Mouse (Mus musculus) brown adipose tissue, adult 24 weeks (tissue): ENCODE data around the gene Dnmt3l. TPM values are rescaled to one million over a fixed set of nuclear protein-coding genes. Genes with fewer than 3 reads are reported as not detected.

ENCODE experiments used
- H3K27ac ChIP-seq: fragments of 200-500 bp; replicated peaks from 2 replicates; pipeline ENCODE4 v1.5.1; 2012; ENCODE audit warnings: low read depth, mild to moderate bottlenecking, low read length
- H3K4me1 ChIP-seq: fragments of 200-500 bp; 2 replicates; pipeline ENCODE4 v1.6.1; 2012; ENCODE audit warnings: low read length, mixed read lengths; ENCODE audit not compliant: control insufficient read depth, insufficient read depth, insufficient read length
- H3K4me3 ChIP-seq: fragments of 200-500 bp; 2 replicates; pipeline ENCODE4 v1.5.1; 2012; ENCODE audit warnings: low read depth, mild to moderate bottlenecking, low read length, moderate library complexity; ENCODE audit not compliant: insufficient read depth
- polyA plus RNA-seq: library from polyadenylated mRNA; stranded (reverse); fragments of >200 nt; gene quantifications from 2 replicates; pipeline ENCODE4 v1.2.4, GENCODE M21; 2012; ENCODE audit not compliant: missing spikeins, insufficient read depth, insufficient read length

The Dnmt3l gene
- polyA plus RNA-seq, 1 experiment = 2.3 TPM

GRCm38 (mm10) chr10:78048061-78048730 is 6.4 kb downstream of the Dnmt3l start:
- H3K4me3 ChIP-seq = no peak overlapping the region
- H3K4me1 ChIP-seq = 0 out of 2 replicates have a peak, but pooled peaks cover 2% of the 10 kb centered on the region
- no peak overlapping the region for H3K27ac ChIP-seq

DNA sequence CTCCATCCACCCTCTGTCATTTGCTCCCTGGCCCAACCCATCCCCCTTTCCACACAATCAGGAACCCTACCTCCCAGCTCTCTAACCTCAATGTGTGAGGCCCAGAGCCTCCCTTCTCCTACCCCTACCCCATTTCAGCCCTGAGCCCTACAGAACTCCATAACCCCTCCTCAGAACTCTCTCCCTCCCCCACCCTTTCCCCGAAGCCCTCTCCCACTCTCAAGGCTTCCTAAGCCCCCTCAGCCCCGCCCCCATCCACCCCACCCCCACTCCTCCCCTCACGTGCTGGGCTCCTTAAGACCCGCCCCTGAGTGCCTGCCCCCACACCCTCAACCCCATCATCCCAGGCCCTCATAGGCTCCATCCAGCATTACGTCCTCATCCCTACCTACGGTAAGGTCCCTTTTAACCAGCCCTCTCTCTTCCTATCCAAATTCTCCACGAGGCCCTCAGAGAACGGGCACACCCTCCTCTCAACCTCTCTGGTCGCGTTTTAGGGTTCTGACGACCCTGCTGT is 7.8 kb downstream of the Dnmt3l start:
- no peak overlapping the region for H3K4me3 ChIP-seq
- peaks cover 3% of the 10 kb centered on the region; the same call in 1 of the 2 replicates for H3K4me1 ChIP-seq
- H3K27ac ChIP-seq = no peak overlapping the region

- Histone ChIP-seq H3K4me3 (no peak overlapping the region), H3K4me1 (peaks cover 3% of the 10 kb centered on the region; the same call in 1 of the 2 replicates), H3K27ac (no peak overlapping the region)
Measured at GRCm38 (mm10) chr10:78054633-78055565, 13.2 kb downstream of the Dnmt3l start.

- no peak overlapping the region for H3K4me3 ChIP-seq
- no peak overlapping the region for H3K27ac ChIP-seq
- peaks cover 3% of the 10 kb centered on the region; the same call in 1 of the 2 replicates for H3K4me1 ChIP-seq
Measured at GRCm38 (mm10) chr10:78057056-78057455, 15.3 kb downstream of the Dnmt3l start.

DNA sequence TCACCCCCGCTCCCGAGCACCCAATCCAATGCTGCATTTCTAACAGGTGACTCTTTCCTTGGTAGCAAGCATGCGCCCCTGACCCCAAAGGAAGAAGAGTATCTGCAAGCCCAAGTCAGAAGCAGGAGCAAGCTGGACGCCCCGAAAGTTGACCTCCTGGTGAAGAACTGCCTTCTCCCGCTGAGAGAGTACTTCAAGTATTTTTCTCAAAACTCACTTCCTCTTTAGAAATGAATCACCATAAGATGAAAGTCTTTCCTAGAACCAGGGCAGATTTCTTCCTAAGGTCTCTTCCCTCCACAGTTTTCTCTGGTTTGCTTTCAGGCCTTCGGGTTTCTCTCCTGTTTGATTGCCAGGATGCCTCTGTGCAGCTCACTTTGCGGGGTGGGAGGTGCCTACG is 21.4 kb downstream of the Dnmt3l start:
- Histone ChIP-seq H3K27ac (no peak overlapping the region), H3K4me3 (no peak overlapping the region), H3K4me1 (no peaks in the 10 kb centered on the region)

DNA sequence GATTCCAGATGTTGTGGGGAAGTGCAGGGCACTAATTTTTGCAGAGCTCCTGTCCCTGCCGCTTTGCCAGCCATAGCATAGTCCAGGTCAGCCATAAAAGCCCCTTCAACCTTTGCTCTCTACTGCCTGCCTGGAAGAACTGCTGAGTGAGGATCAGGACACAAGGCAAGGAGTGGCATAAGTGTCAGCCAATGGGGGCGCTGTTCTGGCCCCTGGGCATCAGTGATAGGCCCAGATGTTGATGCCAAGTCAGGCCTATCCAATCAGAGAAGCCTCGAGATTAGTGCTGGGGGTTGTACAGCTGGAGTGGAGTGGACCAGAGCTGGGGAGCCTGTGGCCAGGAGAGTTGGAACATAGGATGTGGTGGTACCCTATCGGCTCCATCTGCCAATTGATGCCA is 25.5 kb downstream of the Dnmt3l start:
- no peaks in the 10 kb centered on the region for H3K4me1 ChIP-seq
- H3K27ac ChIP-seq = no peak overlapping the region
- no peak overlapping the region for H3K4me3 ChIP-seq

DNA sequence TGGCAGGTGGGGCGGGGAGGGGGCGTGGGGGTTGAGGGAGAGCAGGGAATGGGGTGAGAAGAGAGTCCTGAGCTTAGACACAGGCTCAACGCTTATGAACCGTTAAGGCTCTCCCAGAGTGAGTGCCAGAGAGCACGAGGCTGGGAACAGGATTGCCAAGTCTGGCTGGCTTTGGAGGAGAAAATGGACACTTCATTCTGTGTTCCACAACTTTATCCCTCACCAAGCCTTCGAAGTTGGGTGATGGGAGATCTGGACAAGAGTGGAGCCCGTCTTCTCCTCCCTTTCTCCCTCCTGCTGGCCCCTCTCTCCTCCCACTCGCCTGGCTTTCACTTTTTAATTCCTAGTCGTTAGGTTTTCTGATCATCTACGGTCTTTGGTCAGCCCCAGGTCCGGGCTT is 26.8 kb downstream of the Dnmt3l start:
- no peaks in the 10 kb centered on the region for H3K4me1 ChIP-seq
- H3K4me3 ChIP-seq = peak overlapping the region; percentile 77
- H3K27ac ChIP-seq = no peak overlapping the region

DNA sequence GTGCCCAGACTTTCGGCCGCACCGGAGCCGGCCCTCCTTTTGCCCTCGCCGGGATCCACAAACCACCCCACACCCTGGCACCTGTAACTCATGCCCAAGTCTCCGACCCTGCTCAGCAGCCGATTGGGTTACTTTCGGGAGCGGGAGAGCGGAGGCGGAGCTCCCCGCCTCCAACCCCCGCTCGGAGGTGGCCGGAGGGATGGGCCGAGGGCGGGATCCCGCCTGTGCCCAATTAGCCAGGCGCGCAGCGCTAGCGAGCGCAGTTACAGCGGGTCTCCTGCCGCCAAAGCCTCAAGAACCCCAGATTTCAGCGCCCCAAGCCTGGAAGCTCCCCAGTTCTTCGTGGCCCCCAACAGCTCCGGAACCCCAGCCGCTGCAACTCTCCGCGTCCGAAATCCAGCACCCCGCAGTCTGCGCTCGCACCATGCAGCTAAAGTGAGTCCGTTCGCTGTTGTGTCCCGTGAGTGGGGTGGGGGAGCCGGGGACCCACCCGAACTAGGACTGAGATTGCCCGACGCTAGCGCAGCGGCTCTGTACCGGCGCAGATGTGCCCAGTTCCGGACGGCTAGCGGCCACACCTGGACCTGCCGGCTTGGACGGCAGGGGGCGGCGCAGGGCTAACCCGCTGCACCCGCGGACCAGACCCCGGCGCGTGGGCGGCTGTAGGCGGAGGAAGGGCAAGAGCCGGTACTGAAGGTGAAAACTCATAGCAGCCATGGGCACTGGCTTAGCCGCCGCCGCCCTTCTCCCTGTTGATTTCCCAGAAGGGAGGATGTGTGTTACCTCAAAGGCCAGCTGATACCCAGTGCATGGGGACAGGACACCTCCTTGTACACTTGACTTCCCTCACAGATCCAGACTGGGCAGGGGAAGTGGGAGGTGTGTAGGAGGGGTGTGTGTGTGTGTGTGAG is 27.6 kb downstream of the Dnmt3l start, which contains the start of gene Icosl:
Icosl (plus strand) TSS at position 202 of the 911 bp plus-strand sequence.
- no peaks in the 10 kb centered on the region for H3K4me1 ChIP-seq
- H3K4me3 ChIP-seq = peak within 1 kb of the TSS; percentile 77
- H3K27ac ChIP-seq = 0 out of 2 replicates have a peak within 1 kb of the TSS, but pooled peaks have one; percentile 6

GRCm38 (mm10) chr10:78074151-78074550 is 32.4 kb downstream of the Dnmt3l start:
- no peaks in the 10 kb centered on the region for H3K4me1 ChIP-seq

DNA sequence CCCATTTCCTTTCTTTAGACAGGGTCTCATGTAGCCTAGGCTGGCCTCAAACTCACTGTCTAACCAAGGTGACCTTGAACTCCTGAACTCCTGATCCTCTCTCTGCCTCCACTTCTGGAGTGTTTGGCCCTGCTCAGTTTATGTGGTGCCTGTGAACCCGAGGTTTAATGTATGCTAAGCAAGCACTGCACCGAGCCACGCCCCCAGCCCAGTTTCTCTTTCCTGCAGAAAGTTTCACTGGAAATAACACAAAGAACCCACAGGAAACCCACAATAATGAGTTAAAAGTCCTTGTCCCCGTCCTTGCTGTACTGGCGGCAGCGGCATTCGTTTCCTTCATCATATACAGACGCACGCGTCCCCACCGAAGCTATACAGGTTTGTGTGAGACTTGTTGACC is 33.2 kb downstream of the Dnmt3l start:
- H3K27ac ChIP-seq = no peak overlapping the region
- H3K4me1 ChIP-seq = no peaks in the 10 kb centered on the region
- no peak overlapping the region for H3K4me3 ChIP-seq

More at GRCm38 (mm10) chr10:78074151-78074550, 32.4 kb downstream of the Dnmt3l start:
- Histone ChIP-seq H3K27ac (no peak overlapping the region), H3K4me3 (no peak overlapping the region)

GRCm38 (mm10) chr10:78077862-78078261 is 36.1 kb downstream of the Dnmt3l start:
- Histone ChIP-seq H3K4me3 (no peak overlapping the region), H3K27ac (no peak overlapping the region), H3K4me1 (no peaks in the 10 kb centered on the region)

- Histone ChIP-seq H3K4me3 (no peak overlapping the region), H3K27ac (no peak overlapping the region), H3K4me1 (no peaks in the 10 kb centered on the region)
Measured at GRCm38 (mm10) chr10:78078276-78078675, 36.5 kb downstream of the Dnmt3l start.

- Histone ChIP-seq H3K4me3 (no peak overlapping the region), H3K27ac (no peak overlapping the region; the same call in 1 of the 2 replicates), H3K4me1 (no peaks in the 10 kb centered on the region)
Measured at GRCm38 (mm10) chr10:78079955-78080591, 38.3 kb downstream of the Dnmt3l start.

DNA sequence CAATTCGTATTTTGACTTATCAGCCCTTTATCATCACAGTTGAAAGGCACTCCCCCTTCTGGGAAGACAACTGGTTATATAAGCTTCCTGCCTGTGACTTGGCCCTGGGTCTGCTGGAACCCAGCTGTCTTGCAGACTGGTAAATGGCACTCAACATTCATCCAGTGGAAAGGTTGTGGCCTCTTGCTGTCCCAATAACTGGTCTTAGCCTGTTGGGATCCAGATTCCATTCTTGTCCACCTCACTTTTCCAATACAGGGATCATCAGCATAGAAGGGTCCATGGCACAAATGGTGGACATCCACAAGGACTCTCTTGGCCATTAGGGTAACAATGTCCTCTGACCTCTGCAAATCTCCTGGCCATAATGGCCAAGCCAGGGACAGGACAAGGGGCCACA is 42.3 kb downstream of the Dnmt3l start:
- H3K4me3 ChIP-seq = no peak overlapping the region
- H3K4me1 ChIP-seq = no peaks in the 10 kb centered on the region
- H3K27ac ChIP-seq = no peak overlapping the region
